Comparison of ENCODE assay signal across 9 mouse cellular contexts in genomic region chr2:118759828-118760227, GRCm38 (mm10). TPM values are rescaled to one million over a fixed set of nuclear protein-coding genes. Genes with fewer than 3 reads are reported as not detected.
DNase-seq lines count a peak whose midpoint lies in the region; ATAC-seq and TF ChIP-seq lines count a peak whose summit lies in the region.
"Had no signal": no experiment of that assay in that cellular context is flagged by ENCODE, and none has a peak within 500 bp of the region (broad histone marks: within the 10 kb centered on the region; RNA-seq: fewer than 3 reads in every experiment).

No protein-coding gene starts in this region.

- no peak overlapping the region for H3K4me3 ChIP-seq in forebrain, embryonic 10.5 days
- H3K4me3 ChIP-seq in forebrain, embryonic 15.5 days = no peak overlapping the region
- no peak overlapping the region for H3K4me3 ChIP-seq in forebrain, embryonic 12.5 days (replicated peaks)
- no peak overlapping the region for H3K4me3 ChIP-seq in intestine, postnatal 0 days (ENCODE audit: low read depth, low read length)
- H3K4me3 ChIP-seq: limb, embryonic 13.5 days had no signal

- H3K9ac ChIP-seq in forebrain, embryonic 15.5 days (replicated peaks) = no peak overlapping the region
- H3K9ac ChIP-seq in forebrain, embryonic 12.5 days = no peak overlapping the region
- H3K9ac ChIP-seq in intestine, postnatal 0 days (ENCODE audit: low read depth, low read length) = no peak overlapping the region
- H3K9ac ChIP-seq: limb, embryonic 13.5 days had no signal

- DNase-seq in forebrain, embryonic 10.5 days (ENCODE audit: extremely low spot score, low spot score) = peak; percentile 60
- peak; percentile 57 for DNase-seq in NIH3T3 (ENCODE audit: low read depth)
- peak; percentile 76 for DNase-seq in lung, postnatal 25 days (ENCODE audit: low spot score)
- peak; percentile 53 for DNase-seq in right cerebral cortex, postnatal 4 days
- no peak for DNase-seq in ovary, postnatal 10 days (ENCODE audit: low spot score)

- ATAC-seq in forebrain, embryonic 15.5 days (replicated peaks) = no peak
- ATAC-seq in forebrain, embryonic 12.5 days (ENCODE audit: low FRiP score) = 0 out of 2 replicates have a peak, but pooled peaks have one; percentile 42
- peak; percentile 72 for ATAC-seq in intestine, postnatal 0 days

- H3K4me2 ChIP-seq in forebrain, embryonic 15.5 days (replicated peaks) = no peak overlapping the region
- no peak overlapping the region for H3K4me2 ChIP-seq in forebrain, embryonic 12.5 days
- H3K4me2 ChIP-seq in intestine, postnatal 0 days (replicated peaks; ENCODE audit: low read depth) = peak overlapping the region; percentile 41
- H3K4me2 ChIP-seq: limb, embryonic 13.5 days had no signal

- peaks cover 91% of the 10 kb centered on the region for H3K27me3 ChIP-seq in forebrain, embryonic 10.5 days (ENCODE audit: poor library complexity, severe bottlenecking)
- no peaks in the 10 kb centered on the region for H3K27me3 ChIP-seq in forebrain, embryonic 15.5 days
- H3K27me3 ChIP-seq in forebrain, embryonic 12.5 days = peaks cover 53% of the 10 kb centered on the region
- no peaks in the 10 kb centered on the region for H3K27me3 ChIP-seq in intestine, postnatal 0 days (replicated peaks; ENCODE audit: control insufficient read depth, insufficient read depth, low read length)

- TF ChIP-seq CTCF in intestine, postnatal 0 days (IDR thresholded peaks at IDR 0.05; ENCODE audit: low read depth) = peak; percentile 86

- H3K9me3 ChIP-seq in forebrain, embryonic 10.5 days = no peaks in the 10 kb centered on the region
- no peaks in the 10 kb centered on the region for H3K9me3 ChIP-seq in forebrain, embryonic 15.5 days
- no peaks in the 10 kb centered on the region for H3K9me3 ChIP-seq in forebrain, embryonic 12.5 days
- no peaks in the 10 kb centered on the region for H3K9me3 ChIP-seq in intestine, postnatal 0 days (ENCODE audit: control insufficient read depth)
- H3K9me3 ChIP-seq: limb, embryonic 13.5 days had no signal

- no peak overlapping the region for H3K27ac ChIP-seq in forebrain, embryonic 10.5 days
- H3K27ac ChIP-seq in forebrain, embryonic 15.5 days (replicated peaks) = no peak overlapping the region
- H3K27ac ChIP-seq in forebrain, embryonic 12.5 days = no peak overlapping the region
- H3K27ac ChIP-seq in intestine, postnatal 0 days (ENCODE audit: low read depth, low read length) = no peak overlapping the region
- H3K27ac ChIP-seq: limb, embryonic 13.5 days had no signal

- H3K4me1 ChIP-seq in forebrain, embryonic 10.5 days = peaks cover 47% of the 10 kb centered on the region
- peaks cover 49% of the 10 kb centered on the region for H3K4me1 ChIP-seq in forebrain, embryonic 15.5 days
- H3K4me1 ChIP-seq in forebrain, embryonic 12.5 days = peaks cover 41% of the 10 kb centered on the region
- H3K4me1 ChIP-seq in intestine, postnatal 0 days (replicated peaks; ENCODE audit: control insufficient read depth, insufficient read depth, low read length) = peaks cover 18% of the 10 kb centered on the region; the same call in 1 of the 2 replicates

- H3K36me3 ChIP-seq in forebrain, embryonic 10.5 days (replicated peaks) = no peaks in the 10 kb centered on the region
- H3K36me3 ChIP-seq in forebrain, embryonic 15.5 days = no peaks in the 10 kb centered on the region
- no peaks in the 10 kb centered on the region; the same call in 1 of the 2 replicates for H3K36me3 ChIP-seq in forebrain, embryonic 12.5 days (replicated peaks)
- no peaks in the 10 kb centered on the region for H3K36me3 ChIP-seq in intestine, postnatal 0 days (ENCODE audit: control insufficient read depth, insufficient read depth)
- H3K36me3 ChIP-seq: limb, embryonic 13.5 days had no signal

- WGBS in forebrain, embryonic 10.5 days = 9% methylated on average over 8 of the region's 8 CpGs
- 19% methylated on average over 8 of the region's 8 CpGs for WGBS in forebrain, embryonic 15.5 days
- WGBS in forebrain, embryonic 12.5 days = 12% methylated on average over 8 of the region's 8 CpGs
- WGBS in intestine, postnatal 0 days = 10% methylated on average over 8 of the region's 8 CpGs

RNA-seq across cellular contexts. Expression of gene Ccdc9b, which starts 2.6 kb away (rescaled TPM):
- 0.53 and 0.64 TPM in 2 replicates for polyA plus RNA-seq in forebrain, embryonic 10.5 days (2016; fragmentation: Nextera tagmentation; extraction: Ambion mirVana)
- polyA plus RNA-seq in forebrain, embryonic 15.5 days (2015; fragmentation: Nextera tagmentation; extraction: Ambion mirVana) = 1.3 and 1.6 TPM in 2 replicates
- 2.8 TPM in 2 replicates for polyA plus RNA-seq in forebrain, embryonic 12.5 days (2016; fragmentation: Nextera tagmentation; extraction: Ambion mirVana)
- polyA plus RNA-seq in intestine, postnatal 0 days (2015; fragmentation: Nextera tagmentation; extraction: Ambion mirVana) = 0.77 and 1.2 TPM in 2 replicates

RNA-seq across cellular contexts. Expression of gene Phgr1, which starts 12.7 kb away (rescaled TPM):
- polyA plus RNA-seq in forebrain, embryonic 10.5 days (2016; fragmentation: Nextera tagmentation; extraction: Ambion mirVana) = not detected in 2 replicates
- not detected in 2 replicates for polyA plus RNA-seq in forebrain, embryonic 15.5 days (2015; fragmentation: Nextera tagmentation; extraction: Ambion mirVana)
- polyA plus RNA-seq in forebrain, embryonic 12.5 days (2016; fragmentation: Nextera tagmentation; extraction: Ambion mirVana) = not detected in 2 replicates
- polyA plus RNA-seq in intestine, postnatal 0 days (2015; fragmentation: Nextera tagmentation; extraction: Ambion mirVana) = 66.7 and 88.7 TPM in 2 replicates
- polyA plus RNA-seq: limb, embryonic 13.5 days had no signal

RNA-seq across cellular contexts. Expression of gene Inafm2, which starts 14.3 kb away (rescaled TPM):
- polyA plus RNA-seq in forebrain, embryonic 10.5 days (2016; fragmentation: Nextera tagmentation; extraction: Ambion mirVana) = 19.8 and 21.7 TPM in 2 replicates
- polyA plus RNA-seq in forebrain, embryonic 15.5 days (2015; fragmentation: Nextera tagmentation; extraction: Ambion mirVana) = 25.3 and 27.2 TPM in 2 replicates
- polyA plus RNA-seq in forebrain, embryonic 12.5 days (2016; fragmentation: Nextera tagmentation; extraction: Ambion mirVana) = 22.3 and 24.4 TPM in 2 replicates
- 24.7 and 26.2 TPM in 2 replicates for polyA plus RNA-seq in intestine, postnatal 0 days (2015; fragmentation: Nextera tagmentation; extraction: Ambion mirVana)

RNA-seq across cellular contexts. Expression of gene Disp2, which starts 19.7 kb away (rescaled TPM):
- polyA plus RNA-seq in forebrain, embryonic 10.5 days (2016; fragmentation: Nextera tagmentation; extraction: Ambion mirVana) = 1.0 and 1.2 TPM in 2 replicates
- polyA plus RNA-seq in forebrain, embryonic 15.5 days (2015; fragmentation: Nextera tagmentation; extraction: Ambion mirVana) = 24.2 and 25.8 TPM in 2 replicates
- polyA plus RNA-seq in forebrain, embryonic 12.5 days (2016; fragmentation: Nextera tagmentation; extraction: Ambion mirVana) = 11.5 and 14.1 TPM in 2 replicates
- polyA plus RNA-seq in intestine, postnatal 0 days (2015; fragmentation: Nextera tagmentation; extraction: Ambion mirVana) = 2.5 and 3.1 TPM in 2 replicates

RNA-seq across cellular contexts. Expression of gene Plcb2, which starts 31.6 kb away (rescaled TPM):
- polyA plus RNA-seq in forebrain, embryonic 10.5 days (2016; fragmentation: Nextera tagmentation; extraction: Ambion mirVana) = 0.38 and 0.46 TPM in 2 replicates
- 0.63 and 0.69 TPM in 2 replicates for polyA plus RNA-seq in forebrain, embryonic 15.5 days (2015; fragmentation: Nextera tagmentation; extraction: Ambion mirVana)
- 0.19 and 0.36 TPM in 2 replicates for polyA plus RNA-seq in forebrain, embryonic 12.5 days (2016; fragmentation: Nextera tagmentation; extraction: Ambion mirVana)
- polyA plus RNA-seq in intestine, postnatal 0 days (2015; fragmentation: Nextera tagmentation; extraction: Ambion mirVana) = 0.59 and 0.76 TPM in 2 replicates

Comparison
In these comparisons a context has a peak if more than half of its experiments do, and no peak if none do; other contexts are left out.
1. RNA of gene Phgr1, which starts 12.7 kb away (polyA plus RNA-seq): 66.7 to 88.7 TPM in intestine, postnatal 0 days; not detected in forebrain, embryonic 10.5 days, not detected in forebrain, embryonic 15.5 days and not detected in forebrain, embryonic 12.5 days; every median in the first group is over 10 times any median in the second.